Mouse (Mus musculus): ENCODE results near the gene Sugt1. TPM values are rescaled to one million over a fixed set of nuclear protein-coding genes. Genes with fewer than 3 reads are reported as not detected.

The Sugt1 gene
- polyA plus RNA-seq, 2 experiments = 15.2 to 44.7 TPM

DNA sequence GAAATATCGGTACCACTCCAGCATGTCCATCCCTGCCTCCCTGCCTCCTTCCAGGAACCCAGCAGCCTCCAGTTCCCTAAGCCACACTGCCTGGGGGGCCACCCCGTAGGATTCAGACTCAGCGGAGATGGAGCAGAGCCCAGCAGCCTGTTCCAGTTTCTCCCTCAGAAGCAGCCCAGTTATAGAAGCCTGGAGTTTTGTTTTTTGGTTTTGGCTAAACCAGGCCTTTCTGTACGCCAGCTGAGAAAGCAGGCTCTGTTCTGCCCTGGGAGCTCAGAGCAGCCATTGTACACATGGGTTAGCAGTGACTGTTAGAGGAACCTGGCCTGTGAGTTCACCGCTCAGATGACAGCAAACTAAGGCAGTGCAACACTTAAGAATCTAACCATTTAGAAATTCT lies 70.8 kb downstream of the Sugt1 start:
- no peaks in the 10 kb centered on the region for H3K9me3 ChIP-seq (ENCODE audit: control insufficient read depth, low read length)
- no peak for DNase-seq (ENCODE audit: low read depth in 3 of 3, low spot score in 3 of 3)
- no peaks in the 10 kb centered on the region for H3K4me1 ChIP-seq (replicated peaks; ENCODE audit: control insufficient read depth in 2 of 2, insufficient read depth in 2 of 2, low read length in 1 of 2)
- no peak overlapping the region for H3K9ac ChIP-seq (replicated peaks)
- no peak for TF ChIP-seq CTCF (IDR thresholded peaks at IDR 0.05; ENCODE audit: low read depth)
- TF ChIP-seq EP300 (IDR thresholded peaks at IDR 0.05; ENCODE audit: low read depth) = no peak
- WGBS (ENCODE audit: insufficient replicate concordance) = 74% methylated on average over 5 of the region's 5 CpGs
- H3K36me3 ChIP-seq (replicated peaks; ENCODE audit: control insufficient read depth, insufficient read depth, low read depth) = no peaks in the 10 kb centered on the region
- H3K4me2 ChIP-seq (ENCODE audit: low read depth) = no peak overlapping the region
- H3K27me3 ChIP-seq (ENCODE audit: control insufficient read depth, insufficient read depth, low read length) = no peaks in the 10 kb centered on the region
- no peak overlapping the region for H3K27ac ChIP-seq
- H3K4me3 ChIP-seq (ENCODE audit: insufficient read depth in 1 of 2, low read depth in 2 of 2, low read length in 2 of 2) = no peak overlapping the region
- no peak for ATAC-seq (ENCODE audit: insufficient read depth)

DNA sequence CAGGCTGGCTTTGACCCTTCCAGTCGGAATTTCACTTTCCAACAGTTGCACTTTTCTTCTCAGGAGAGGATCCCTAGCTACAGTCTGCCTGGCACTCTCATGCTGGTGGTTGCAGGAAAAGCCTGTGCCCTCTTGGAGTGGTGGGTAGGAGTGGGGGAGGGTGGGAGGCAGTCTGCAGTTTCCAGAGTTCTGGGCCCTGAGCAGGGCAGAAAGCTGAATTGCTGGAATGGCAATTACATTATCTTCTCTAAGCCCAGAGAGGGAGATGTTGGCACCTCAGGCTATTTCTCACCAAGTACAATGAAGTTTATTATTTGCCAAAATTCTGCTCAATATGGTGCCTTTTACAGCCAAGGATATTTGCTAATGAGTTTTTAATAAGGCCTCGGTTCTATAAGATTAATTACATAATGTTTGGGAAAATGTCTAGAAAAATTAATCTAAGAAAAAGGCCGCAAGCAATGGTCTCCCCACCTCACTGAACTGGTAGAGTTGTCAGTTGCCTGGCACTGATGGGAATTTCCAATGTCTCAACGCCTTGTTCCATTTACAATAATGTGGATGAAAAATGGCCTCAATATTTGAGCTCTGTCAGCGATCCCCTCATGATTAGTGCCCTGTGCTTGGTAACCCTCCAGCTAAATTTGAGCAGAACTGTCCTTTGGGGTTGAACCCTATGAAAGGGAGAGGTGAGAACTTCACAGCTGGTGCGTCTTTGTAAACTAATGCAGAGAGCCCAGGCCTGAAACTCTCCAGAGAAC lies 71.4 kb downstream of the Sugt1 start:
- no peak for DNase-seq (ENCODE audit: low read depth in 3 of 3, low spot score in 3 of 3)
- WGBS (ENCODE audit: insufficient replicate concordance) = 63% methylated on average over 6 of the region's 6 CpGs
- ATAC-seq (ENCODE audit: insufficient read depth) = no peak
- Histone ChIP-seq H3K4me1 (replicated peaks; ENCODE audit: control insufficient read depth in 2 of 2, insufficient read depth in 2 of 2, low read length in 1 of 2) (no peaks in the 10 kb centered on the region), H3K4me2 (ENCODE audit: low read depth) (no peak overlapping the region), H3K36me3 (replicated peaks; ENCODE audit: control insufficient read depth, insufficient read depth, low read depth) (no peaks in the 10 kb centered on the region), H3K27me3 (ENCODE audit: control insufficient read depth, insufficient read depth, low read length) (no peaks in the 10 kb centered on the region), H3K27ac (no peak overlapping the region), H3K9me3 (ENCODE audit: control insufficient read depth, low read length) (no peaks in the 10 kb centered on the region), H3K4me3 (ENCODE audit: insufficient read depth in 1 of 2, low read depth in 2 of 2, low read length in 2 of 2) (no peak overlapping the region), H3K9ac (replicated peaks) (no peak overlapping the region)
- no peak for TF ChIP-seq CTCF (IDR thresholded peaks at IDR 0.05; ENCODE audit: low read depth)
- TF ChIP-seq EP300 (IDR thresholded peaks at IDR 0.05; ENCODE audit: low read depth) = no peak

DNA sequence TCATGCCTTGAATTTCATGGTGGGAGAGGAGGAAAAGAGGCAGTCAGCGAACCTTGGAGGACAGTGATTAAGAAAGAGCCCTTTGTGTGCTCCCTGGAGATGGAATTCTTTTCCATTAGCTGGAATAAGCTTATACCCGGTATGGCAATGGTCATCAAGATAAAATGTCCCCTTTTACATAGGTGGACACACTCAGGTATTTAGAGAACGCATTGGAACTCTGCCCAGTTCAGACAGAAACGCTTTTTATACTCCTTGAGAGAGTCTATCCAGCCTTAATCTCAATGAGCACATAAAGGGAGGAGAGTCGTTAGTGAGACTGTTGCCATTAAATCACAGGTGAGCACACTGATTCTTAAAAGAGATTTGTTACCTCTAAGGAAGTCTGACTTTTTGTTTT lies 73.0 kb downstream of the Sugt1 start:
- no peak overlapping the region for H3K4me3 ChIP-seq (ENCODE audit: insufficient read depth in 1 of 2, low read depth in 2 of 2, low read length in 2 of 2)
- TF ChIP-seq CTCF (IDR thresholded peaks at IDR 0.05; ENCODE audit: low read depth) = no peak
- TF ChIP-seq EP300 (IDR thresholded peaks at IDR 0.05; ENCODE audit: low read depth) = no peak
- no peak overlapping the region for H3K27ac ChIP-seq
- no peak for ATAC-seq (ENCODE audit: insufficient read depth)
- no peaks in the 10 kb centered on the region for H3K9me3 ChIP-seq (ENCODE audit: control insufficient read depth, low read length)
- no peak overlapping the region for H3K4me2 ChIP-seq (ENCODE audit: low read depth)
- DNase-seq (ENCODE audit: low read depth in 3 of 3, low spot score in 3 of 3) = no peak
- no peaks in the 10 kb centered on the region for H3K36me3 ChIP-seq (replicated peaks; ENCODE audit: control insufficient read depth, insufficient read depth, low read depth)
- H3K4me1 ChIP-seq (replicated peaks; ENCODE audit: control insufficient read depth in 2 of 2, insufficient read depth in 2 of 2, low read length in 1 of 2) = no peaks in the 10 kb centered on the region
- WGBS (ENCODE audit: insufficient replicate concordance) = 42% methylated on average over 5 of the region's 5 CpGs
- no peak overlapping the region for H3K9ac ChIP-seq (replicated peaks)
- no peaks in the 10 kb centered on the region for H3K27me3 ChIP-seq (ENCODE audit: control insufficient read depth, insufficient read depth, low read length)

- H3K9ac ChIP-seq (replicated peaks) = no peak overlapping the region
- H3K27ac ChIP-seq = no peak overlapping the region
- TF ChIP-seq CTCF (IDR thresholded peaks at IDR 0.05; ENCODE audit: low read depth) (peak; percentile 86), EP300 (IDR thresholded peaks at IDR 0.05; ENCODE audit: low read depth) (no peak)
- DNase-seq (ENCODE audit: low read depth in 3 of 3, low spot score in 3 of 3) = peak in 1 of 3 experiments; percentile 1
- no peak overlapping the region for H3K4me3 ChIP-seq (ENCODE audit: insufficient read depth in 1 of 2, low read depth in 2 of 2, low read length in 2 of 2)
- no peaks in the 10 kb centered on the region for H3K36me3 ChIP-seq (replicated peaks; ENCODE audit: control insufficient read depth, insufficient read depth, low read depth)
- no peaks in the 10 kb centered on the region for H3K27me3 ChIP-seq (ENCODE audit: control insufficient read depth, insufficient read depth, low read length)
- ATAC-seq (ENCODE audit: insufficient read depth) = peak; percentile 33; the same call in 1 of the 2 replicates
- no peaks in the 10 kb centered on the region for H3K4me1 ChIP-seq (replicated peaks; ENCODE audit: control insufficient read depth in 2 of 2, insufficient read depth in 2 of 2, low read length in 1 of 2)
- H3K9me3 ChIP-seq (ENCODE audit: control insufficient read depth, low read length) = no peaks in the 10 kb centered on the region
- peak overlapping the region; percentile 25; the same call in 1 of the 2 replicates for H3K4me2 ChIP-seq (ENCODE audit: low read depth)
- 16% methylated on average over 33 of the region's 33 CpGs for WGBS (ENCODE audit: insufficient replicate concordance)
These were observed 73.8 kb downstream of the Sugt1 start for GRCm38 (mm10) chr14:79661005-79661917.

DNA sequence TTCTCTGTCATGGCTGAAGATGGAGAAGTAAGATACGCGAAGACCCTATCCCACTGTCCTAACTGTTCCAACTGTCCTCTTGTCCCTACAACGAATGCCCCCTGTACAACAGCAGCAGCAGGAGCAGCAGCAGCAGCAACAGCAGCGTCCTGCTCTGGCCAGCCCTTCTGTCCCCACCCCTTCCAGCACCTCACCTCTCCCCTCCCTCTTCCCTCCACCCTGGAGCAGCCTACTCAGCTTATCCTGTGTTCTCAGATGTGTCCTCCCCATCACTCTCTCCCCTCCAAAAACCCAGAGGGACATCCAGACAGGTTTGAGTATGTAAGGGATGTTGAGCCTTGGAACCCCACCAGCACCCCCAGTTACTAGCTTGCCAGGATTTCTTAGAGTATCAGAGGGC lies 74.5 kb downstream of the Sugt1 start, which contains the start of gene Cnmd:
Gene Cnmd (minus strand): TSS at position 170 of the 400 bp plus-strand sequence.
- no peak within 1 kb of the TSS for H3K27ac ChIP-seq
- no peak within 1 kb of the TSS for H3K4me3 ChIP-seq (ENCODE audit: insufficient read depth in 1 of 2, low read depth in 2 of 2, low read length in 2 of 2)
- no peak for TF ChIP-seq CTCF (IDR thresholded peaks at IDR 0.05; ENCODE audit: low read depth)
- TF ChIP-seq EP300 (IDR thresholded peaks at IDR 0.05; ENCODE audit: low read depth) = no peak
- ATAC-seq (ENCODE audit: insufficient read depth) (no peak), DNase-seq (ENCODE audit: low read depth in 3 of 3, low spot score in 3 of 3) (no peak)
- H3K4me1 ChIP-seq (replicated peaks; ENCODE audit: control insufficient read depth in 2 of 2, insufficient read depth in 2 of 2, low read length in 1 of 2) = no peaks in the 10 kb centered on the region
- peak within 1 kb of the TSS; percentile 25; the same call in 1 of the 2 replicates for H3K4me2 ChIP-seq (ENCODE audit: low read depth)
- WGBS (ENCODE audit: insufficient replicate concordance) = 54% methylated on average over 4 of the region's 4 CpGs
- H3K9ac ChIP-seq (replicated peaks) = no peak within 1 kb of the TSS
- no peaks in the 10 kb centered on the region for H3K36me3 ChIP-seq (replicated peaks; ENCODE audit: control insufficient read depth, insufficient read depth, low read depth)
- H3K9me3 ChIP-seq (ENCODE audit: control insufficient read depth, low read length) = no peaks in the 10 kb centered on the region
- no peaks in the 10 kb centered on the region for H3K27me3 ChIP-seq (ENCODE audit: control insufficient read depth, insufficient read depth, low read length)
